Mouse (Mus musculus): ENCODE results near the gene Ncapd2. TPM values are rescaled to one million over a fixed set of nuclear protein-coding genes. Genes with fewer than 3 reads are reported as not detected.
A peak's percentile ranks its signal among the peaks of the same experiment; 100 is the strongest.

Gene Ncapd2
- polyA plus RNA-seq, 1 experiment from 2014 or later: 16.6 TPM

- no peak overlapping the region for H3K9ac ChIP-seq (ENCODE audit: low read length)
- H3K27me3 ChIP-seq (ENCODE audit: control insufficient read depth, insufficient read depth, low read length): no peaks in the 10 kb centered on the region
- no peak overlapping the region for H3K4me2 ChIP-seq (replicated peaks; ENCODE audit: low read depth)
- H3K4me3 ChIP-seq (ENCODE audit: low read depth, low read length): no peak overlapping the region
- H3K4me1 ChIP-seq (replicated peaks; ENCODE audit: control insufficient read depth, insufficient read depth): no peaks in the 10 kb centered on the region; the same call in 1 of the 2 replicates
- DNase-seq (ENCODE audit: low spot score) (no peak), ATAC-seq (ENCODE audit: low FRiP score, low TSS enrichment) (no peak)
- no peak overlapping the region for H3K27ac ChIP-seq (replicated peaks)
- 65% methylated on average over 6 of the region's 6 CpGs for WGBS
- no peaks in the 10 kb centered on the region for H3K36me3 ChIP-seq (ENCODE audit: control insufficient read depth, insufficient read depth, low read length)
- no peak for TF ChIP-seq CTCF (IDR thresholded peaks at IDR 0.05; ENCODE audit: low read depth)
- no peak for TF ChIP-seq EP300 (optimal IDR thresholded peaks at IDR 0.05)
- H3K9me3 ChIP-seq (ENCODE audit: control insufficient read depth, low read length): no peaks in the 10 kb centered on the region
Observed at GRCm38 (mm10) chr6:125213129-125213528, 21.6 kb upstream of the Ncapd2 start.

- Histone ChIP-seq H3K9ac (ENCODE audit: low read length) (no peak overlapping the region), H3K27ac (replicated peaks) (no peak overlapping the region), H3K9me3 (ENCODE audit: control insufficient read depth, low read length) (no peaks in the 10 kb centered on the region), H3K4me1 (replicated peaks; ENCODE audit: control insufficient read depth, insufficient read depth) (no peaks in the 10 kb centered on the region; the same call in 1 of the 2 replicates), H3K4me2 (replicated peaks; ENCODE audit: low read depth) (no peak overlapping the region), H3K27me3 (ENCODE audit: control insufficient read depth, insufficient read depth, low read length) (no peaks in the 10 kb centered on the region), H3K4me3 (ENCODE audit: low read depth, low read length) (no peak overlapping the region), H3K36me3 (ENCODE audit: control insufficient read depth, insufficient read depth, low read length) (no peaks in the 10 kb centered on the region)
- DNase-seq (ENCODE audit: low spot score) (no peak), ATAC-seq (ENCODE audit: low FRiP score, low TSS enrichment) (no peak)
- TF ChIP-seq EP300 (optimal IDR thresholded peaks at IDR 0.05): no peak
- no peak for TF ChIP-seq CTCF (IDR thresholded peaks at IDR 0.05; ENCODE audit: low read depth)
- WGBS: 25% methylated on average over 2 of the region's 2 CpGs
Observed at GRCm38 (mm10) chr6:125212621-125213020, 21.1 kb upstream of the Ncapd2 start.

DNA sequence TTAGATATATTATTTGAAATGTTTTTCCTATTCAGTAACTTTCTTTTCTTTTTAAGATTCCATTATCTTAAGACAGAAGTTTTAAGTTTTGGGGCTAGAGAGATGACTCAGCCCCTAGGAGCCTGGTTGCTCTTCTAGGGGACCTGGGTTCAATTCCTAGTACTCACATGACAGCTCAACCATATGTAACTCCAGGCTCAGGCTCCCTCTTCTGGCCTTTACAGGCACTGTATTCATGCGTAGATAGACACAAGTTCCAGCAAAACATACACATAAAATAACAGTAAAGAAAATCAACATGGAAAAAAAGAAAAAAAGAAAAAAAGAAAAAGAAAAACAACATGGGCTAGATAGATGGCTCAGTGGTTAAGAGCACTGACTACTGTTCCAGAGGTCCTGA lies 18.9 kb upstream of the Ncapd2 start:
- TF ChIP-seq CTCF (IDR thresholded peaks at IDR 0.05; ENCODE audit: low read depth) (peak; percentile 40), EP300 (optimal IDR thresholded peaks at IDR 0.05) (no peak)
- no peak overlapping the region for H3K27ac ChIP-seq (replicated peaks)
- no peaks in the 10 kb centered on the region for H3K36me3 ChIP-seq (ENCODE audit: control insufficient read depth, insufficient read depth, low read length)
- no peak overlapping the region for H3K4me2 ChIP-seq (replicated peaks; ENCODE audit: low read depth)
- no peaks in the 10 kb centered on the region for H3K9me3 ChIP-seq (ENCODE audit: control insufficient read depth, low read length)
- H3K9ac ChIP-seq (ENCODE audit: low read length): no peak overlapping the region
- no peaks in the 10 kb centered on the region for H3K27me3 ChIP-seq (ENCODE audit: control insufficient read depth, insufficient read depth, low read length)
- no peak overlapping the region for H3K4me3 ChIP-seq (ENCODE audit: low read depth, low read length)
- no peaks in the 10 kb centered on the region for H3K4me1 ChIP-seq (replicated peaks; ENCODE audit: control insufficient read depth, insufficient read depth)
- no peak for ATAC-seq (ENCODE audit: low FRiP score, low TSS enrichment)
- 80% methylated on average over 1 of the region's 1 CpGs for WGBS
- no peak for DNase-seq (ENCODE audit: low spot score)

- H3K27me3 ChIP-seq (ENCODE audit: control insufficient read depth, insufficient read depth, low read length): no peaks in the 10 kb centered on the region
- ATAC-seq (ENCODE audit: low FRiP score, low TSS enrichment): no peak
- no peak overlapping the region for H3K27ac ChIP-seq (replicated peaks)
- 0 out of 2 replicates have a peak, but pooled peaks cover 3% of the 10 kb centered on the region for H3K4me1 ChIP-seq (replicated peaks; ENCODE audit: control insufficient read depth, insufficient read depth)
- DNase-seq (ENCODE audit: low spot score): no peak
- no peak overlapping the region for H3K4me2 ChIP-seq (replicated peaks; ENCODE audit: low read depth)
- H3K9me3 ChIP-seq (ENCODE audit: control insufficient read depth, low read length): no peaks in the 10 kb centered on the region
- no peak overlapping the region for H3K9ac ChIP-seq (ENCODE audit: low read length)
- 75% methylated on average over 5 of the region's 5 CpGs for WGBS
- TF ChIP-seq CTCF (IDR thresholded peaks at IDR 0.05; ENCODE audit: low read depth) (no peak), EP300 (optimal IDR thresholded peaks at IDR 0.05) (no peak)
- H3K4me3 ChIP-seq (ENCODE audit: low read depth, low read length): no peak overlapping the region
- no peaks in the 10 kb centered on the region for H3K36me3 ChIP-seq (ENCODE audit: control insufficient read depth, insufficient read depth, low read length)
Observed at GRCm38 (mm10) chr6:125197166-125197565, 5.7 kb upstream of the Ncapd2 start.

DNA sequence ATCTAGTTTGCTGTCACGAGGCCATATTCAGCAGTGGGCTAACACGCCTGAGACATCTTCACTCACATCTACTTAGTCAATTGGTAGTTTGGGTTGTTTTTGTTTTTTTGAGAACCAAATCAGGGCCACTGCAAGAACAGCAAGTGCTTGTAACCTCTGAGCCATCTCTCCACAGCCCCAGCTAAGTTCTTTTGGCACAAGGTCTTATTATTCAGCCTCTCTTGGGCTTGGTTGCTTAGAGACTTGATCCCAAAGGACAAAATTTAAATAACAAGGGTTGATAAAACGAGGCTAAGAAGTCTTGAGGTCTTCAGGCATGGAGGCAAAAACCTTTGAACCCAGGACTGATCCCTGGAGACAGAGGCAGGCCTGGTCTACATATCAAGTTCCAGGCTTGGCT lies 4.8 kb upstream of the Ncapd2 start:
- no peak overlapping the region for H3K4me3 ChIP-seq (ENCODE audit: low read depth, low read length)
- H3K4me2 ChIP-seq (replicated peaks; ENCODE audit: low read depth): no peak overlapping the region
- H3K27me3 ChIP-seq (ENCODE audit: control insufficient read depth, insufficient read depth, low read length): no peaks in the 10 kb centered on the region
- H3K4me1 ChIP-seq (replicated peaks; ENCODE audit: control insufficient read depth, insufficient read depth): 0 out of 2 replicates have a peak, but pooled peaks cover 3% of the 10 kb centered on the region
- DNase-seq (ENCODE audit: low spot score) (no peak), ATAC-seq (ENCODE audit: low FRiP score, low TSS enrichment) (no peak)
- WGBS: 69% methylated on average over 3 of the region's 3 CpGs
- no peak overlapping the region for H3K9ac ChIP-seq (ENCODE audit: low read length)
- H3K27ac ChIP-seq (replicated peaks): no peak overlapping the region
- H3K36me3 ChIP-seq (ENCODE audit: control insufficient read depth, insufficient read depth, low read length): no peaks in the 10 kb centered on the region
- TF ChIP-seq EP300 (optimal IDR thresholded peaks at IDR 0.05) (no peak), CTCF (IDR thresholded peaks at IDR 0.05; ENCODE audit: low read depth) (no peak)
- no peaks in the 10 kb centered on the region for H3K9me3 ChIP-seq (ENCODE audit: control insufficient read depth, low read length)

DNA sequence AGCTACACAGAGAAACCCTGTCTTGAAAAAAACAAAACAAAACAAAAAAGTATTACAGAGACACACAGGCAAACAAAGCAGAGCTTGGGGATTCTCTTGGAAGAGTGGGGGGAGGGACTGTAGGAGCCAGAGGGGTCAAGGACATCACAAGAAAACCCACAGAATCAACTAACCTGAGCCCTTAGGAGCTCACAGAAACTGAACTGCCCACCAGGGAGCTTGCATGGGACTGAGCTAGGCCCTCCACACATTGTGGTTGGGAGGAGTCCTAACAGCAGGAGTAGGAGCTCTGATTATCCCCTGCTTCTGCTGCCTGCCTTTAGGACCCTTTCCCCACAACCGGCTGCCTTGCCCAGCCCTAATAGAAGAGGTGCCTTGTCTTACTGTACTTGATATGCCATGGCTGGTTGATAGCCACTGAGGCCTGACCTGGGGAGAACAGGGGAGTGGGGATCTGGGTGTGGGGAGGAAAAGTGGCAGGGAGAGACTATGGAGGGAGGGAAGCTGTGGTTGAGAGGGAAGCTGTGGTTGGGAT lies 4.1 kb upstream of the Ncapd2 start:
- no peaks in the 10 kb centered on the region for H3K27me3 ChIP-seq (ENCODE audit: control insufficient read depth, insufficient read depth, low read length)
- TF ChIP-seq EP300 (optimal IDR thresholded peaks at IDR 0.05) (no peak), CTCF (IDR thresholded peaks at IDR 0.05; ENCODE audit: low read depth) (no peak)
- H3K4me1 ChIP-seq (replicated peaks; ENCODE audit: control insufficient read depth, insufficient read depth): 0 out of 2 replicates have a peak, but pooled peaks cover 3% of the 10 kb centered on the region
- no peak overlapping the region for H3K4me3 ChIP-seq (ENCODE audit: low read depth, low read length)
- H3K9ac ChIP-seq (ENCODE audit: low read length): no peak overlapping the region
- H3K27ac ChIP-seq (replicated peaks): no peak overlapping the region
- no peaks in the 10 kb centered on the region for H3K36me3 ChIP-seq (ENCODE audit: control insufficient read depth, insufficient read depth, low read length)
- H3K4me2 ChIP-seq (replicated peaks; ENCODE audit: low read depth): no peak overlapping the region
- 38% methylated on average over 1 of the region's 1 CpGs for WGBS
- DNase-seq (ENCODE audit: low spot score) (no peak), ATAC-seq (ENCODE audit: low FRiP score, low TSS enrichment) (no peak)
- no peaks in the 10 kb centered on the region for H3K9me3 ChIP-seq (ENCODE audit: control insufficient read depth, low read length)
